11 mouse cellular contexts compared by ENCODE assay signal in the genomic region with DNA sequence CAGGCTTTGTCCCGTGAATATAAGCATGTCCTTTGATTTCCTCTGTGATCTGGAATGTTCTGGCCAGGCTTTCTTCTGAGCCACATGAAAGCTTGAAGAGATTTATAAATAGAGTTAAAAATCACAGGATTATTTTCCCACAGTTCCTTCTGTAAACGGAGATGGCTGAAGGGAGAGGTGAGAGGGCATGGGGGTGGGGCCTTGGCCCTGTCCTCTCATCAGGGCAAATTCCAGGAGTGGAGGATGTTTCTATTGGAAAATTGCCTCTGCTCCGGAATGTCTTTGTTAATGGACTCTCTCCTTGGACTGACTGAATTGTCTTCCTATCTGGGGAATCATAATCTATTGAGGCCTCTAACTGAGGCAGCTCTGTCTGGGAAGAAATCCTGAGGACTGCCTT. TPM values are rescaled to one million over a fixed set of nuclear protein-coding genes. Genes with fewer than 3 reads are reported as not detected.
DNase-seq lines count a peak whose midpoint lies in the region; ATAC-seq lines count a peak whose summit lies in the region.
"Had no signal": no experiment of that assay in that cellular context is flagged by ENCODE, and none has a peak within 500 bp of the region (broad histone marks: within the 10 kb centered on the region; RNA-seq: fewer than 3 reads in every experiment).

No protein-coding gene starts in this region.

- no peaks in the 10 kb centered on the region for H3K9me3 ChIP-seq in embryonic facial prominence, embryonic 11.5 days (replicated peaks; ENCODE audit: control insufficient read depth, low read length)
- H3K9me3 ChIP-seq: hindbrain, embryonic 15.5 days had no signal

- 25% methylated on average over 3 of the region's 3 CpGs for WGBS in embryonic facial prominence, embryonic 11.5 days

- H3K36me3 ChIP-seq in embryonic facial prominence, embryonic 11.5 days (replicated peaks; ENCODE audit: control insufficient read depth, insufficient read depth, low read depth, low read length), result no peaks in the 10 kb centered on the region
- H3K36me3 ChIP-seq: hindbrain, embryonic 15.5 days had no signal

- H3K27ac ChIP-seq in embryonic facial prominence, embryonic 11.5 days (replicated peaks; ENCODE audit: low read depth, low read length), result no peak overlapping the region
- H3K27ac ChIP-seq: hindbrain, embryonic 15.5 days had no signal

- peak; percentile 33 for DNase-seq in embryo, embryonic 10 days (ENCODE audit: low spot score)
- DNase-seq in embryo, embryonic 11 days, result no peak
- peak; percentile 34 for DNase-seq in embryonic facial prominence, embryonic 11.5 days (ENCODE audit: low spot score)
- DNase-seq in kidney, adult 8-10 months, result peak; percentile 78
- DNase-seq in lung, postnatal 10 days, result peak; percentile 86
- DNase-seq in frontal cortex, postnatal 36 days (ENCODE audit: low spot score in 2 of 2), result no peak
- DNase-seq in right cerebral cortex, postnatal 36 days (ENCODE audit: low spot score in 2 of 2), result no peak
- DNase-seq in cerebellum, postnatal 36 days, result no peak

- H3K27me3 ChIP-seq in embryonic facial prominence, embryonic 11.5 days (ENCODE audit: control insufficient read depth, insufficient read depth, low read length), result no peaks in the 10 kb centered on the region
- H3K27me3 ChIP-seq: hindbrain, embryonic 15.5 days; Patski had no signal

- no peak overlapping the region for H3K4me3 ChIP-seq in embryonic facial prominence, embryonic 11.5 days (ENCODE audit: low read depth, low read length)
- H3K4me3 ChIP-seq: erythroblast, embryonic 14.5 days; hindbrain, embryonic 15.5 days had no signal

- H3K4me1 ChIP-seq in embryonic facial prominence, embryonic 11.5 days (ENCODE audit: control insufficient read depth, insufficient read depth, low read length), result no peaks in the 10 kb centered on the region
- H3K4me1 ChIP-seq: hindbrain, embryonic 15.5 days had no signal

- ATAC-seq in embryonic facial prominence, embryonic 11.5 days (replicated peaks; ENCODE audit: insufficient number of reproducible peaks, low FRiP score, low TSS enrichment, low read depth), result no peak
- ATAC-seq: Patski had no signal

- H3K9ac ChIP-seq in embryonic facial prominence, embryonic 11.5 days (replicated peaks; ENCODE audit: low read length), result no peak overlapping the region
- H3K9ac ChIP-seq: hindbrain, embryonic 15.5 days had no signal

- no peak overlapping the region for H3K4me2 ChIP-seq in embryonic facial prominence, embryonic 11.5 days (ENCODE audit: low read depth, low read length)
- H3K4me2 ChIP-seq: hindbrain, embryonic 15.5 days had no signal

RNA-seq across cellular contexts. Expression of a gene that starts 15.6 kb away (rescaled TPM):
- polyA plus RNA-seq in embryonic facial prominence, embryonic 11.5 days (2014; fragmentation: Nextera tagmentation; extraction: Ambion mirVana), result 1.8 and 2.1 TPM in 2 replicates

RNA-seq across cellular contexts. Expression of a gene that starts 19.0 kb away (rescaled TPM):
- polyA plus RNA-seq in embryonic facial prominence, embryonic 11.5 days (2014; fragmentation: Nextera tagmentation; extraction: Ambion mirVana), result 50.6 and 59.5 TPM in 2 replicates

Comparison
In these comparisons a context has a peak if more than half of its experiments do, and no peak if none do; other contexts are left out.
1. DNase-seq: peak in embryo, embryonic 10 days (single experiment), embryonic facial prominence, embryonic 11.5 days (single experiment), kidney, adult 8-10 months (2 of 2) and lung, postnatal 10 days (single experiment); none in embryo, embryonic 11 days (single experiment), frontal cortex, postnatal 36 days (0 of 2), right cerebral cortex, postnatal 36 days (0 of 2) and cerebellum, postnatal 36 days (0 of 2).